Mouse (Mus musculus) left cerebral cortex, postnatal 36 days (tissue): ENCODE results near the gene Ciart. TPM values are rescaled to one million over a fixed set of nuclear protein-coding genes. Genes with fewer than 3 reads are reported as not detected.
A peak's percentile ranks its signal among the peaks of the same experiment; 100 is the strongest.
"Not testable (repeated sequence)": the region's sequence is repeated elsewhere in the genome, so short reads cannot be mapped to it uniquely, and the experiment has no call there.

Experiments
- DNase-seq, 2 experiments: peaks; one replicate each; pipeline ENCODE4 v3.0.0; 2021 to 2022; ENCODE audit warnings: low spot score in 2 of 2, mixed read lengths in 1 of 2
- intact Hi-C: fragments of 180-260 bp; cut with DNase I; formaldehyde crosslinking; loops from one replicate; pipeline ENCODE4 v1.15.1; 2025
- total RNA-seq, 2 experiments: library from RNA; stranded (reverse); gene quantifications; 2 replicates each; pipeline ENCODE4 v1.2.3; 2021

The Ciart gene
- total RNA-seq, 2 experiments from 2014 or later, result 18.6 to 26.6 TPM

DNA sequence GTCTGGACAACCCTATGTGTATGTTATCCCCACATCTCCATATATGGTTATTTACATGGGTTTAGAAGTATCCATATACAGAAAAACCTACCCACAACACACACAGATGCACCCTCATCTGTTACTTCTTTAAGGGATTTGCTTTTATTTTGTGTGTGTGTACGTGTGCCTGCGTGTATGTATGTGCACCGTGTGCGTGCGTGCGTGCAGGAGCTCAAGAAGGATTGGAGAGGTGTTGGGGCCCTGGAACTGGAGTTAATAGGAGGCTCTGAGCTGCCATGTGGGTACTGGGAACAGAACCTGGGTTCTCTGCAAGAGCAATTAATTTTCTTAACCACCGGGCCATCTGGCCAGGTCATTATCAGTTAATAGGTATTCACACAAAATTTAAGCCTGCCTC is 10.0 kb downstream of the Ciart start:
- DNase-seq, result no peak
- intact Hi-C loops, result no loop called here

DNA sequence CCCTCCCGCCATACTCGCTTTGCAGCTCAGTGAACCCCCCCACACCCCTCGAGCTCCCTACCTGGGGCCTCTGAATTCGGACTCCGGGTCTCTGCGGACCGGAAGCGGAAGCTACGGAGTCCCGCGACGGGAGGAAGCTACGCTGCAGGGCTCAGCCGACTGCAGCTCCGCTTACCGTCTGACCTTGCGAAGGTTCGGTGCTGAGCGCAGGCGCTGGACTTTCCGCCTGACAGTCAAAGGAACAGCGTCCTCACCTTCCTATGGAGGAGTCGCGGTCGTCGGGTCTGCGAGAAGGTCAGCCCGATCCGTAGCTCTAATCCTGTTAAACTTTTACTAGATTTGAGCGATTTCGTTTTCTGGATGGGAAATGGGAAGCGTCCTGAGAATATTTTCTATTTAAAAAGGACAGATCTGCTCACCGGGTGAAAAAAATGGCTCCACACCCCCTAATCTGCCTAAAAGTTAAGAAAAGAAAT is 10.6 kb downstream of the Ciart start, which contains the start of gene Mrps21:
Gene Mrps21, minus strand, starts transcription at position 128 of the 476 bp plus-strand sequence.
- intact Hi-C loops, result no loop called here
- DNase-seq, result peak; percentile 87 to 89

DNA sequence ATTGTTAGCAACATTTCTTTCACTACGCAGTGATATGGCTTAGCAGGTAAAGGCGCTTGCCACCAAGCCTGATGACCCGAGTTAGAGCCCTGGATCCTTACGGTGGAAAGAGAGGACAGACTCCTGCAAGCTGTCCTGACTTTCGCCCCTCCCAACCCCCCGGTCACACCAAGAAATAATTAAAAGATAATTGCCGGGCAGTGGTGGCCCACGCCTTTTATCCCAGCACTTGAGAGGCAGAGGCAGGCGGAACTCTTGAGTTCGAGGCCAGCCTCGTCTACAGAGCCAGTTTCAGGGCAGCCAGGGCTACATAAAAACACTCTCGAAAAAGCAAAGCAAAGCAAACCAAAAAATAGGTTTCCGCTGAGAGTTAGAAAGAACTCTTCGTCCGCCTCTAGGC is 11.1 kb downstream of the Ciart start:
- intact Hi-C loops, result no loop called here
- no peak for DNase-seq

DNA sequence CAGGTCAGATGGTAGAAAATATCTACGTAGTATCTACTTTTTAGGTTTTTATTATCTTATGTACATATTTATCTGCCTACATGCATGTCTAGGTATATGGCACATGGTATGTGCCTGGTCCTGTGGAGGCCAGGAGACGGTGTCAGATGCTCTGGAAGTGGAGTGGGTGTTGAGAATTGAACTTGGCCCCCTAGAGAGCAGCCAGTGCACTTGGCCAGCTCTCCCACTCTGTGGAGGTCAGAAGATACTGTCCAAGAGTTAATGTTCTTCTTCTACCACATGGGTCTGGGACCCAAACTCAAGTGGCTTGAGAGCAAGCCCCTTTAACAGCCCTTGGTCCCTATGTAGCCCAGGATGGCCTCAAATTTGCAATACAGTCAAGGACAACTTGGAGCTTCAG is 14.6 kb downstream of the Ciart start:
- intact Hi-C loops, result no loop called here
- no peak for DNase-seq

DNA sequence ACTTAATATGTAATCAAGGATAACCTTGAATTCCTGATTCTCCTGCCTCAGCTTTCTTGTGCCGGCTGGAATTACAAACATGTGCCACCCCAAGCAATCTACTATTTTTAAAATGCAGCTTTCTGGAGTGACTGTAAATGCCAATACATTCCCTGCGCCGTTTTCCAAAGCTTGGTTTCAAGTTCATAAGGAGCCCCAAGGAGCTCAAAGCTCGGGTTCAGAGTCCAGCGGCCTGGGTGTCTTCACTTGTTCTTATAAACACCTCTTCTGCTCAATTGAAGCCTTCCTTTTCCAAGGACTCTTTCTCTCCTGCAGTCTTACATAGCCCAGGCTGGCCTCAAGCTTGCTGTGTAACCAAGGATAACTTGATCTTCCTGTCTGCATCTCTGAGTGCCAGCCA is 16.0 kb downstream of the Ciart start:
- intact Hi-C loops, result no loop called here
- no peak for DNase-seq

DNA sequence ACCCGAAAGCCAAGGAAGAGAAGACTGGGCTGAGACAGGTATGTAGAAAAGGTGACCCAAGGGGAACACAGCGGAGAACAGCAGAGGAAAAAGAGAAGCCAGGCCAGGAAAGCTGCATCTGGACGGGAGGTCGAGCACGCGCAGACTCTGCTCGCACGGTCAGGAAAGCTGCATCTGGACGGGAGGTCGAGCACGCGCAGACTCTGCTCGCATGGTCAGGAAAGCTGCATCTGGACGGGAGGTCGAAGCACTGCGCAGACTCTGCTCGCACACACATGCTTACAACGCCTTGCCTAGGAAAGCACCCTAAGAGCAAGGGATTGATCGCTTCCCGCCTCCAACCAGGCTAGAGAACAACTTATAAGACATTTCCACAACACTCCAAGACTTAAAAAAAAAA is 16.5 kb downstream of the Ciart start:
- no peak for DNase-seq
- intact Hi-C loops, result no loop called here

DNA sequence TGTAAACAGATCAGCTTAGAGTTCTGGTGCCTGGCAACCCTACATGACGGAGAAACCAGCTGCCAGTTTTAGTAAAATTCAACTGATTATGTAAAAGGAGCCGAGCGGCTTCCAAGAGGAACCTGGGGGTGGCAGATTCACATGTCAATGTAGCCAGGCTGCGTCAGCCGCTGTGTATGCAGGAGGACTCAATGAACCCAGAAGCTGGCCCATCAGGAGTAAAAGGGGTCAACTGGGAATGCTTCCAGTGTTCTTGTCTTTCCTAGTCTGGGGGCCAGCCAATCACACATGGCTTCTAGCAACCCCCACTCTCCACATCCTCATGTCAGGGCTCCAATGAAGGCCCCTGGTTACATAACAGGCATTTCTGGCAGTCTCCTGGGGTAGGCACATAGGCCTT is 17.0 kb downstream of the Ciart start:
- DNase-seq, result peak; percentile 74 to 78
- intact Hi-C loops, result no loop called here

DNA sequence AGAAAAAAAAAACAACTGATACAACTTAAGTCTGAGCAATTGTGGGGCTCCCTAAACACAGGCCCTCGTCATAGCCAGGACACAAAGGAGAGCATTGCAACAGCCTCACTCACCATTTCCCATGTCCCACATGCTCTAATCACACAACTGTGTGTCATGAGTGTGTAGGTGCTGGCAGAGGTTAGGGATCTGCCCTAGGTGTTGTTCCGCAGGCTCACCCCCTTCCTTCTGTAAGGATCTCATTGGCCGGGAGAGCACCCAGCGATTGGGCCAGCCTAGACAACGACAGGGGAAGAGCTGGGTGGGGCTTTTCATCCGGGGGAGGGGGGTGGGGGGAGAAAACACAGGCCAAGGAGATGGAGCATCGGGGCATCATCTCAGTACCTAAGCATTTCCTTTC is 18.5 kb downstream of the Ciart start:
- intact Hi-C loops, result no loop called here
- DNase-seq, result no peak

DNA sequence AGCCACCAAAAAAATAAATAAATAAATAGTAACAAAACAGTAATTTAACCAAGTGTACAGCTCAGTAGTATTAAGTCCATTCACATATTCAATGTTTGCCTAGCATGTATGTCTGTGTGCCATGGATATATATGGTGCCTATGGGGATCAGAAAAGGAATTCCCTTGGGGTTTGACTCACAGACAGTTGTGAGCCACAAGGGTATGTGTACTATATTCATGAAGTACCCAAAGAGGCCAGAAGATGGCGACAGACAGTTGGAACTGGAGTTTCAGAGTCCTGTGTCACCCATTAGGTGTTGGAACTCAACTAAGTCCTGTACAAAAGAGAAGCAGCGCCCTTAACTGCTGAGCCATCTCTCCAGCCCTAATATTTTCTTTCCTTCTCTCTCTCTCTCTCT is 20.3 kb downstream of the Ciart start:
- intact Hi-C loops, result loop anchor here (2.0 kb wide), 1 partner anchor 45 kb away; no protein-coding TSS in a partner anchor
- DNase-seq, result no peak

DNA sequence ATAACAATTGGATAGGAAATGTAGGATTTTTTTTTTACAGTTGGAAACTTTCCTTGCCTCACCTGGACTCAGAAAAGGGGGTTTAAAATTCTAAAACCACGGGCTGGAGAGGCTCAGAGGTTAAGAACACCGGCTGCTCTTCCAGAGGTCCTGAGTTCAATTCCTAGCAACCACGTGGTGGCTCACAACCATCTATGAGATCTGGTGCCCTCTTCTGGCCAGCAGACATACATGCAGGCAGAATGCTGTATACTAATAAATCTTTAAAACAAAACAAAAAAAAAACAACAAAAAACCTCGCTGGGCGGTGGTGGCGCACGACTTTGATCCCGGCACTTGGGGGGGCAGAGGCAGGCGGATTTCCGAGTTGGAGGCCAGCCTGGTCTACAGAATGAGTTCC is 20.8 kb downstream of the Ciart start:
- intact Hi-C loops, result loop anchor here (2.0 kb wide), 1 partner anchor 46 kb away; no protein-coding TSS in a partner anchor
- DNase-seq, result no peak

DNA sequence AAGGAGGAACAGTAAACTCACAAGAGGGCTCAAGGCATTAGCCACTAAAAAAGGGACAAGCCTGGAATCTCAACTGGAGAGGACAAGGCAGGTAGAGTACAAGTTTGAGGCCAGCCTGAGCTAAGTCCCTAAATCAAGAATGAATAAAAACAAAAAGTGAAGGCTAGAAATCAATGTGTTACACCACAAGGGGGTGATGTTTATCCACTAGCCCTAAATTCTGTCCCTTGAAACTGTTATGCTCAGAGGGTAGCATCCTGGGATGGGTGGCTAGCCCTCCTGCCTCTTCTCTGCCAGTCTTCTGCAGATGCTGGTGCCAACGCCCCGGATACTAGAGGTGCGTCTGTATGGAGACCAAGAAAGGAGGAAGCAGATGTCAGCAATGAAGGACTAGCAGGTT is 21.7 kb downstream of the Ciart start:
- no peak for DNase-seq
- intact Hi-C loops, result loop anchor here (2.0 kb wide), 1 partner anchor 46 kb away; no protein-coding TSS in a partner anchor

DNA sequence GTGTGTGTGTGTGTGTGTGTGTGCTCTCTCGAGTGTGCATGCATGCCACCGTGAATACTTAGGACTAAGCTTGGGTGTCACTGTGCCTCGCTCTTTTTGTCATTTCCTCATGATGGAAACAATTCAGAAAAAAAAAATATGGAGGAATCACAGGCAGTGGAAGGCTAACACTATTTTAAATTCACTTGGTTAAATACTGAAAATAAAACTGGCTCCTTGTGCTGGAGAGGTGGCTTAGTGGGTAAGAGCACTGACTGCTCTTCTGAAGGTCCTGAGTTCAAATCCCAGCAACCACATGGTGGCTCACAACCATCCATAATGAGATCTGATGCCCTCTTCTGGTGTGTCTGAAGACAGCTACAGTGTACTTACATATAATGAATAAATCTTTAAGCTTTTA is 23.8 kb downstream of the Ciart start:
- DNase-seq, intact Hi-C loops: not testable (repeated sequence)

DNA sequence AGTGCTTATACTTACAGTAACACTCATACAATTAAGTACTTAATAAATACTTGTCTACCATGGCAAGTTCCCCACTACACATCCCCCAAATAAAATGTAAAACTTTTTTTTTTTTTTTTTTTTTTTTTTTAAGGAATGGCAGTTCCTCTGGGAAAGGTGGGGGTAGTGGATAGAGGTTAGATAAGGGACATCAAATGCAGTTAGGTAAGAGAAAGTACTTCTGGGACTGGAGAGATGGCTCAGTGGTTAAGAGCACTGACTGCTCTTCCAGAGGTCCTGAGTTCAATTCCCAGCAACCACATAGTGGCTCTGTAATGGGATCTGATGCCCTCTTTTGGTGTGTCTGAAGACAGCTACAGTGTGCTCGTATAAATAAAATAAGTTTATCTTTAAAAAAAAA is 25.0 kb downstream of the Ciart start:
- intact Hi-C loops, DNase-seq: not testable (repeated sequence)

DNA sequence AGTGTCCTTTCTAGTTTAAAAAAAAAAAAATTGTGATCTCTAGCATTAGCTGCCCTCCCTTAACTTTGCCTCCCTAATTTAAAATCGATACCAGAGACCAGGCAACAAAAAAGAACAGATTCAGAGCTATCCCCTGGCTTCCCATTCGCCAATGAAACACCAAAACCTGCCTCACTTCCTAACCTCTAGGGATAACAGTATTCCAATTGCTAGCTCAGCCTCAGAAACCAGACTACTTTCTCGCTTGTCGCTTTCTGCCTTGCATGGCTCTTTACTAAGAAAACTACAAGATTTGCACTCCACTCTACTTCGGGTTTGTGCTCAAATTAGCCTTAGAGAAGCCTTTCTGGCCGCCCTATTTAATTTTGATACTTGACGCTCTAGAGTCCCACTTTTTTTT is 25.9 kb downstream of the Ciart start:
- DNase-seq, result no peak
- intact Hi-C loops, result no loop called here

DNA sequence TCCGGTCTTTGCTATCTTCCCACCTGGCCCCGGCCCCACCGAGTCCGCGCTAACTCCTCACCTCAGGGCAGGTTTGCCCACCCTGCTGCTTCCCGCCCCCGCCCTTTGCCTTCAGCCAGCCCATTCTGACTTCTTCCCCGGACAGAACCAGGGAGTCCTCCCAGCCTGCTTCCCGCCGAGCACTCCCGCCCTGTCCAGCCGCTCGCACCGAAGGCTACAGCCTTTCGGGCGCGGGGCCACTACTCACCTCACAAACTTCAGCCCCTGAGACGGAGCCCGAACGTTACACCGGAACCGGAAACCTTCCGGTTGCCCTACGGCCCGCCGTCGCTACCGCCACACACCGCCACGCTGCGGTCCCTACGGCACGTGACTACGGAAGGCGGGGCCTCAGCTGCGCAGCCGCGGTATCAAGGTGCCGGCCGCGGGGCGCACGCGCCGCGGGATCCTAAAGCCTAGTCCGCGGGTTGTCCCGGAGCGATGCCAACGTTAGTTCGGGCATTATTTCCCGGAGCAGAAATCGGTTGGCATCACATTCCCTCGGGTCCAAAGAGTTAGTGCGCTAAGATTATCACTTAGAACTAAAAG is 26.5 kb downstream of the Ciart start, which contains the start of gene Prpf3:
Gene Prpf3, minus strand, starts transcription at position 384 of the 588 bp plus-strand sequence.
- DNase-seq, result peak; percentile 93 to 95
- intact Hi-C loops, result no loop called here

DNA sequence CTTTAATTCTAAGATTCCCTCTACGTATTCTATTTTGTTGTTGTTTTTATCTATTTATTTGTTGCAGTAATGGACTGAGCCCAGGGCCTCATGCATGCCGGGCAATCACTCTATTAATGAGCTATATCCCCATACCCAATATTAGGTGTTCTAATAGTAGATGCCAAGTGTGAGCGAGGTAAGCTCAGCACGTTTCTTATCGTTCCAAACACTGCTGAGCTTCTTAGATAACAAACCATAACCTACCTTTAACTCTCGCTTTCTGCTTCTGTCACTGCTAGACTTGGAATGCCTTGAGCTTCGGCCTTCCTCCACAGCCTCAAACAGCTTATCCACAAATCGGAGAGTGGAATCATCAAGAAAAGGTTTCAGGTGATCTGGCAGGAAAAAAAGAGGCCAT is 30.7 kb downstream of the Ciart start:
- no peak for DNase-seq
- intact Hi-C loops, result no loop called here

DNA sequence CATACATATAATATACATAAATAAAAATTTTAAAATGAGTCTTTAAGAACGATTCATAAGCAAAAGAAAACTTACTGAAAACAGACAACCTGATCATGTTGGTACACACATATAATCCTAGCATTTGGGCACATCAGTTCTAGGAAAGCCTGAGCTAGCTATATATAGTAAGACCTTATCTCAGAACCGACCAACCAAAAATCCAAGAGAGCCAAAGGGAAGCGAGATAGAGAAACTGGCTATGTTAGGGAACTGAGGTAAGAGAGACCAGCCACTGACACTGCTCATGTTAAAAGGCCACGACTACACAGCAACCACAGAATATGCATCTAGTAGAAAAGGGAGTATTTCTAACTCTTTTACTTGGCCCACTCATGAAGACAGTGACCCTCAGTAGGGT is 31.4 kb downstream of the Ciart start:
- intact Hi-C loops, result no loop called here
- no peak for DNase-seq

DNA sequence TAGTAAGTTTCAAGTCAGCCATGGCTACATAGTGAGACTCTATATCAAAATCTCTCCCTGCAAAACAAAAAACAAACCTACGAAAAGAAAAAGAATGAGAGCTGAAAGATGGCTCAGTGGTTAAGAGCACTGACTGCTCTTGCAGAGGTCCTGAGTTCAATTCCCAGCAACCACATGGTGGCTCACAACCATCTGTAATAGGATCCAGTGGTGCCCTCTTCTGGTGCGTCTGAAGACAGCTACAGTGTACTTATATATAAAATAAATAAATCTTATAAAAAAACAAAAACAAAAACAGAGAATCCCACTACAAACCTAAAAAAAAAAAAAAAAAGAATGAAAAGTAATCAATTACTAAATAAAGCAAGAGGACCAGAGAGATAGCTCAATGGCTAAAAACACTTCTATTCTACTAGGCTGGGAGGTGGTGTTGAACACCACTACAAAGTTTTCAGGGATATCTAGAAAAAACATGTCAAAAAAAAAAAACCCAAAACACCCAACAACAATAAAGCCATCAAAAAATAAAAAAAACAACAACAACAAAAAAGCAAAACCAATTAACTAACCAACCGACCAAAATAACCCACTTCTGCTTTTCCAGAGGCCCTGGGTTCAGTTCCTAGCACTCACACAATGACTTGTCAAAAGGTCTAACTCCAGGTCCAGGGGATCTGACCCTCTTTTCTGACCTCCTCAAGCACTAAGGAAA is 39.4 kb downstream of the Ciart start:
- DNase-seq, result no peak
- intact Hi-C loops, result loop anchor here (10.0 kb wide), 1 partner anchor 498 kb away; no protein-coding TSS in a partner anchor

DNA sequence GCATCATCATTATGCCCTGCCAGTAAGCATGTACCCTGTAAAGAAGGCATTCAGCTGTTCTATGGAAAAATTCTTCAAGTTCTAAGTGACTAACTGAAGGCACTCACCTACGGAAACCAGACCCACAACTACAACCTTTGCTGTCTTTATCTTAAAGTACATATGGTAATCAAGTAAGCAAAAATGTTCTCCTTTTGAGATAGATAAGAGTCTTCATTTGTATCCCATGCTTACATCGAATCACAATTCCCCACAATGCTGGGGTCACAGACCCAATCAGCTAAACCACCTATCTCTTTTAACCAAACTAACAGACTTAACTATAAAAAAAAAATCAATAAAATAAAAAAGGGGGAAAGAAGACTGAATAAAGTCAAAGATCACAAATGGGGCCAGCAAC is 42.8 kb downstream of the Ciart start:
- no peak for DNase-seq
- intact Hi-C loops, result no loop called here

DNA sequence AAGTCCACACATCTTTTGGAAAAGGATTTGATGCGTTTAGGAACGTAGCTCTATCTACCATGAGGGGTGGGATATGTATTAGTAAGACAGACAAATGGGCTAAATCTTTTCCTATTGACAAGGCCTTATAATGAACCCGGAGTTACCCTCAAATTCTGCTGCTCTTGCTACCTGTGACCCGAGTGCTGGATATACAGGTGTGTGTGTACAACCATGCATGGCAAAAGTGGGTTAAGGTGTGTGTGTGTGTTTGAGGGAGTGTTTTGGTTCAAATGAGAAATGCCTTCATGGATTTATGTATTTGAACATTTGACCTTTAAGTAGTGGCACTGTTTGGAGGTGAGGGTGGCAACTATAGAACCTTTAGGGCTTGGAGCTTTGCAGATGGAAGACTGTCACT is 53.0 kb downstream of the Ciart start:
- intact Hi-C loops, result no loop called here
- no peak for DNase-seq
